Mouse (Mus musculus): ENCODE measurements around the gene Prkag1. TPM values are rescaled to one million over a fixed set of nuclear protein-coding genes. Genes with fewer than 3 reads are reported as not detected.
"Not testable (repeated sequence)": the region's sequence is repeated elsewhere in the genome, so short reads cannot be mapped to it uniquely, and the experiment has no call there.

The Prkag1 gene
- polyA plus RNA-seq, 1 experiment from 2014 or later: 85.9 TPM

GRCm38 (mm10) chr15:98834059-98834458 is 2.7 kb upstream of the Prkag1 start:
- H3K9ac ChIP-seq: no peak overlapping the region
- no peak overlapping the region for H3K27ac ChIP-seq
- no peaks in the 10 kb centered on the region for H3K27me3 ChIP-seq
- 86% methylated on average over 13 of the region's 13 CpGs for WGBS
- no peak overlapping the region for H3K4me3 ChIP-seq
- peaks cover 65% of the 10 kb centered on the region for H3K36me3 ChIP-seq
- H3K9me3 ChIP-seq: no peaks in the 10 kb centered on the region
- H3K4me1 ChIP-seq: peaks cover 20% of the 10 kb centered on the region; the same call in 1 of the 2 replicates
- ATAC-seq (ENCODE audit: insufficient number of reproducible peaks, insufficient read depth, low FRiP score, low TSS enrichment): no peak
- no peak overlapping the region for H3K4me2 ChIP-seq (replicated peaks)

- H3K4me1 ChIP-seq: peaks cover 20% of the 10 kb centered on the region; the same call in 1 of the 2 replicates
- WGBS: 84% methylated on average over 11 of the region's 11 CpGs
- no peak for ATAC-seq (ENCODE audit: insufficient number of reproducible peaks, insufficient read depth, low FRiP score, low TSS enrichment)
- no peaks in the 10 kb centered on the region for H3K9me3 ChIP-seq
- no peak overlapping the region for H3K4me2 ChIP-seq (replicated peaks)
- no peaks in the 10 kb centered on the region for H3K27me3 ChIP-seq
- H3K4me3 ChIP-seq: no peak overlapping the region
- no peak overlapping the region for H3K9ac ChIP-seq
- no peak overlapping the region for H3K27ac ChIP-seq
- peaks cover 57% of the 10 kb centered on the region for H3K36me3 ChIP-seq
Observed at GRCm38 (mm10) chr15:98833281-98833680, 2.0 kb upstream of the Prkag1 start.

GRCm38 (mm10) chr15:98832161-98833058 is 1.1 kb upstream of the Prkag1 start:
- no peaks in the 10 kb centered on the region for H3K9me3 ChIP-seq
- H3K4me3 ChIP-seq: no peak overlapping the region
- peaks cover 54% of the 10 kb centered on the region for H3K36me3 ChIP-seq
- H3K27ac ChIP-seq: peak overlapping the region; percentile 93; the same call in 1 of the 2 replicates
- H3K9ac ChIP-seq: no peak overlapping the region
- H3K4me1 ChIP-seq: peaks cover 20% of the 10 kb centered on the region; the same call in 1 of the 2 replicates
- no peaks in the 10 kb centered on the region for H3K27me3 ChIP-seq
- 63% methylated on average over 12 of the region's 12 CpGs for WGBS
- no peak for ATAC-seq (ENCODE audit: insufficient number of reproducible peaks, insufficient read depth, low FRiP score, low TSS enrichment)
- no peak overlapping the region for H3K4me2 ChIP-seq (replicated peaks)

- H3K4me2 ChIP-seq (replicated peaks): peak overlapping the region; percentile 61
- H3K27me3 ChIP-seq: no peaks in the 10 kb centered on the region
- peak overlapping the region; percentile 84 for H3K4me3 ChIP-seq
- WGBS: 19% methylated on average over 9 of the region's 9 CpGs
- peaks cover 20% of the 10 kb centered on the region; the same call in 1 of the 2 replicates for H3K4me1 ChIP-seq
- ATAC-seq (ENCODE audit: insufficient number of reproducible peaks, insufficient read depth, low FRiP score, low TSS enrichment): no peak
- peak overlapping the region; percentile 77; the same call in 1 of the 2 replicates for H3K9ac ChIP-seq
- peaks cover 46% of the 10 kb centered on the region for H3K36me3 ChIP-seq
- H3K9me3 ChIP-seq: no peaks in the 10 kb centered on the region
- H3K27ac ChIP-seq: peak overlapping the region; percentile 93
Observed at GRCm38 (mm10) chr15:98831684-98832035, 339 bp upstream of the Prkag1 start.

- Histone ChIP-seq H3K9me3 (no peaks in the 10 kb centered on the region), H3K36me3 (peaks cover 32% of the 10 kb centered on the region), H3K4me1 (peaks cover 17% of the 10 kb centered on the region; the same call in 1 of the 2 replicates), H3K9ac (no peak overlapping the region), H3K4me2 (replicated peaks) (no peak overlapping the region), H3K27ac (no peak overlapping the region), H3K4me3 (no peak overlapping the region), H3K27me3 (no peaks in the 10 kb centered on the region)
- no peak for ATAC-seq (ENCODE audit: insufficient number of reproducible peaks, insufficient read depth, low FRiP score, low TSS enrichment)
- WGBS: 89% methylated on average over 7 of the region's 7 CpGs
Observed at GRCm38 (mm10) chr15:98827611-98828011, 3.7 kb downstream of the Prkag1 start.

- Histone ChIP-seq H3K4me2 (replicated peaks) (no peak overlapping the region), H3K4me3 (no peak overlapping the region), H3K27me3 (no peaks in the 10 kb centered on the region), H3K9me3 (no peaks in the 10 kb centered on the region), H3K36me3 (peaks cover 53% of the 10 kb centered on the region), H3K27ac (no peak overlapping the region), H3K4me1 (no peaks in the 10 kb centered on the region), H3K9ac (no peak overlapping the region)
- 68% methylated on average over 3 of the region's 3 CpGs for WGBS
- no peak for ATAC-seq (ENCODE audit: insufficient number of reproducible peaks, insufficient read depth, low FRiP score, low TSS enrichment)
Observed at GRCm38 (mm10) chr15:98823434-98823833, 7.9 kb downstream of the Prkag1 start.

- H3K36me3 ChIP-seq: peaks cover 48% of the 10 kb centered on the region
- H3K27me3 ChIP-seq: no peaks in the 10 kb centered on the region
- H3K4me2 ChIP-seq (replicated peaks): no peak overlapping the region
- H3K27ac ChIP-seq: no peak overlapping the region
- 90% methylated on average over 5 of the region's 5 CpGs for WGBS
- H3K9ac ChIP-seq: no peak overlapping the region
- no peak overlapping the region for H3K4me3 ChIP-seq
- H3K4me1 ChIP-seq: no peaks in the 10 kb centered on the region
- no peaks in the 10 kb centered on the region for H3K9me3 ChIP-seq
- no peak for ATAC-seq (ENCODE audit: insufficient number of reproducible peaks, insufficient read depth, low FRiP score, low TSS enrichment)
Observed at GRCm38 (mm10) chr15:98822147-98822546, 9.2 kb downstream of the Prkag1 start.

GRCm38 (mm10) chr15:98821403-98821802 is 9.9 kb downstream of the Prkag1 start:
- H3K36me3 ChIP-seq: peaks cover 54% of the 10 kb centered on the region
- 29% methylated on average over 10 of the region's 10 CpGs for WGBS
- H3K4me3 ChIP-seq: no peak overlapping the region

GRCm38 (mm10) chr15:98820937-98821336 is 10.4 kb downstream of the Prkag1 start:
- Histone ChIP-seq H3K4me2 (replicated peaks) (no peak overlapping the region), H3K9ac (no peak overlapping the region), H3K36me3 (peaks cover 55% of the 10 kb centered on the region), H3K4me1 (no peaks in the 10 kb centered on the region), H3K27ac (no peak overlapping the region), H3K9me3 (no peaks in the 10 kb centered on the region), H3K4me3 (no peak overlapping the region), H3K27me3 (no peaks in the 10 kb centered on the region)
- WGBS: 78% methylated on average over 4 of the region's 4 CpGs
- no peak for ATAC-seq (ENCODE audit: insufficient number of reproducible peaks, insufficient read depth, low FRiP score, low TSS enrichment)

More at GRCm38 (mm10) chr15:98821403-98821802, 9.9 kb downstream of the Prkag1 start:
- Histone ChIP-seq H3K9me3 (no peaks in the 10 kb centered on the region), H3K4me1 (no peaks in the 10 kb centered on the region), H3K9ac (no peak overlapping the region), H3K27me3 (no peaks in the 10 kb centered on the region), H3K27ac (no peak overlapping the region), H3K4me2 (replicated peaks) (no peak overlapping the region)
- ATAC-seq (ENCODE audit: insufficient number of reproducible peaks, insufficient read depth, low FRiP score, low TSS enrichment): no peak

- 89% methylated on average over 7 of the region's 7 CpGs for WGBS
- Histone ChIP-seq H3K36me3 (peaks cover 59% of the 10 kb centered on the region), H3K4me1 (no peaks in the 10 kb centered on the region), H3K4me2 (replicated peaks) (no peak overlapping the region), H3K9me3 (no peaks in the 10 kb centered on the region), H3K27ac (no peak overlapping the region), H3K4me3 (no peak overlapping the region), H3K9ac (no peak overlapping the region), H3K27me3 (no peaks in the 10 kb centered on the region)
- ATAC-seq (ENCODE audit: insufficient number of reproducible peaks, insufficient read depth, low FRiP score, low TSS enrichment): no peak
Observed at GRCm38 (mm10) chr15:98818171-98818570, 13.2 kb downstream of the Prkag1 start.

- H3K9ac ChIP-seq: no peak overlapping the region
- no peak overlapping the region for H3K27ac ChIP-seq
- no peak for ATAC-seq (ENCODE audit: insufficient number of reproducible peaks, insufficient read depth, low FRiP score, low TSS enrichment)
- peaks cover 28% of the 10 kb centered on the region for H3K27me3 ChIP-seq
- no peaks in the 10 kb centered on the region for H3K9me3 ChIP-seq
- peaks cover 55% of the 10 kb centered on the region for H3K36me3 ChIP-seq
- peaks cover 8% of the 10 kb centered on the region; the same call in 1 of the 2 replicates for H3K4me1 ChIP-seq
- H3K4me2 ChIP-seq (replicated peaks): no peak overlapping the region
- no peak overlapping the region for H3K4me3 ChIP-seq
- 84% methylated on average over 20 of the region's 20 CpGs for WGBS
Observed at GRCm38 (mm10) chr15:98812741-98813424, 18.4 kb downstream of the Prkag1 start.

GRCm38 (mm10) chr15:98810212-98810611 is 21.1 kb downstream of the Prkag1 start:
- not testable (repeated sequence) for H3K27ac ChIP-seq; H3K9me3 ChIP-seq; H3K9ac ChIP-seq; ATAC-seq (ENCODE audit: insufficient number of reproducible peaks, insufficient read depth, low FRiP score, low TSS enrichment); H3K4me2 ChIP-seq (replicated peaks); H3K4me3 ChIP-seq
- 72% methylated on average over 6 of the region's 6 CpGs for WGBS
- Histone ChIP-seq H3K4me1 (peaks cover 27% of the 10 kb centered on the region), H3K27me3 (peaks cover 55% of the 10 kb centered on the region), H3K36me3 (peaks cover 41% of the 10 kb centered on the region)
